Mouse (Mus musculus) embryonic fibroblast, embryonic 13.5 days (primary cell): ENCODE data around the gene Ankmy2.

Experiments used
- CTCF ChIP-seq: IDR thresholded peaks from 2 replicates; pipeline ENCODE4 v1.5.1; 2011; ENCODE audit warnings: mild to moderate bottlenecking, control low read depth, low read length, moderate library complexity, borderline replicate concordance; ENCODE audit not compliant: insufficient read depth
- POLR2A ChIP-seq: IDR thresholded peaks from 2 replicates; pipeline ENCODE4 v1.6.1; 2011; ENCODE audit warnings: low read depth, mild to moderate bottlenecking, control low read depth, low read length, moderate library complexity

- TF ChIP-seq POLR2A (no peak), CTCF (no peak)
Measured at GRCm38 (mm10) chr12:36112081-36112480, 44.8 kb upstream of the Ankmy2 start.
